Mouse (Mus musculus) testis, adult 2 months (tissue): ENCODE data around the gene Klk1b4.
"Not testable (repeated sequence)": the region's sequence is repeated elsewhere in the genome, so short reads cannot be mapped to it uniquely, and the experiment has no call there.

Source experiments
- CTCF ChIP-seq: fragments of 200-500 bp; IDR thresholded peaks from 2 replicates; pipeline ENCODE4 v1.5.1; 2012; ENCODE audit warnings: low read depth, mild to moderate bottlenecking, inconsistent platforms, low read length, moderate library complexity; ENCODE audit not compliant: control insufficient read depth, insufficient read depth, insufficient replicate concordance
- POLR2A ChIP-seq: fragments of 200-500 bp; IDR thresholded peaks from 2 replicates; pipeline ENCODE4 v1.6.1; 2012; ENCODE audit warnings: low read depth, mild to moderate bottlenecking, inconsistent platforms, low read length, moderate library complexity; ENCODE audit not compliant: control insufficient read depth

DNA sequence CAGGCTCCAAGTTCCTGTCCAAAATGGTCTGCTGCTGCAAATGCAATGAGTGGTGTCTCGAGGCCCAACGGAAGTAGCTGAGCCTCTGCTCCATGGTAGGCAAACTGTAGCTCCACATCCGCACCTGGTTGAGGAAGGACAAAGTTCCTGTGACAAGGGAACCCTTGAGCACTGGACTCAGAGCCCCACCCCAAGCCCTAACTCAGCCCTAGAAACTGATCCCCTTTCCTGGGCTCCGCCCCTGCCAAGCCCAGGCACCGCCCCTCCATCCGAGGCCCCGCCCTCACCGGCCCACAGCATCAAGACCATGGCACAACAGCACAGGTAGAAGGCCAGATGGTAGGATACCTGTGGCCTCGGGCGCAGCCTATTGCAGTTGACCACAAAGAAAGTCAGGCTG is 14.4 kb downstream of the Klk1b4 start:
- TF ChIP-seq POLR2A, CTCF: not testable (repeated sequence)
